Mouse (Mus musculus) kidney, postnatal 4 days (tissue): ENCODE data around the gene Apol10b.
"Not testable (repeated sequence)": the region's sequence is repeated elsewhere in the genome, so short reads cannot be mapped to it uniquely, and the experiment has no call there.

ENCODE experiments used
- DNase-seq, 2 experiments: peaks; one replicate each; pipeline ENCODE4 v3.0.0; 2021; ENCODE audit warnings: mixed read lengths in 2 of 2

Gene Apol10b

GRCm38 (mm10) chr15:77595961-77596360 lies at the start of gene Apol10b:
Apol10b (minus strand) TSS chr15:77596125.
- DNase-seq = no peak

- not testable (repeated sequence) for DNase-seq
Measured at GRCm38 (mm10) chr15:77643176-77643575, 47.3 kb upstream of the Apol10b start, which contains the start of gene Apol11b. Apol11b (minus strand) TSS chr15:77643286.

- DNase-seq = not testable (repeated sequence)
Measured at GRCm38 (mm10) chr15:77629822-77630221, 33.9 kb upstream of the Apol10b start.

- peak; percentile 7 to 12 for DNase-seq
Measured at GRCm38 (mm10) chr15:77628647-77629046, 32.7 kb upstream of the Apol10b start.

DNA sequence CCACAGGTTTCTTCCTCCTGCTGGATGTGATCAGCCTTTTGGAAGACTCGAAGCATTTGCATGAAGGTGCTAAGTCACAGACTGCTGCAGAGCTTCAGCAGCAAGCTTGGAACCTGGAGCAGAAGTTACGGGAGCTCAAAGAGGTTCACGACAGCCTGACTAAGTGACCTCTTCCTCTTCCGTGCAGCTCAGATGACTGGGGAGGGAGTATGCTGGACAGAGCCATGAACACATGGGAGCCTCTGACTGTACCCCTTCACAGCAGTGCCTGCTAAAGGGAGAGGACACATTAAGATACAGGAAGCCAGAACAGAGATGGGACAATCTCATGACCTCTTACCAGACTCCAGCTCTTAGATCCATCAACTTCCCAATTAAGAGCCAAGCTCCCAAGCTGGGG lies 30.5 kb upstream of the Apol10b start:
- not testable (repeated sequence) for DNase-seq

- no peak for DNase-seq
Measured at GRCm38 (mm10) chr15:77624710-77625109, 28.8 kb upstream of the Apol10b start.

DNA sequence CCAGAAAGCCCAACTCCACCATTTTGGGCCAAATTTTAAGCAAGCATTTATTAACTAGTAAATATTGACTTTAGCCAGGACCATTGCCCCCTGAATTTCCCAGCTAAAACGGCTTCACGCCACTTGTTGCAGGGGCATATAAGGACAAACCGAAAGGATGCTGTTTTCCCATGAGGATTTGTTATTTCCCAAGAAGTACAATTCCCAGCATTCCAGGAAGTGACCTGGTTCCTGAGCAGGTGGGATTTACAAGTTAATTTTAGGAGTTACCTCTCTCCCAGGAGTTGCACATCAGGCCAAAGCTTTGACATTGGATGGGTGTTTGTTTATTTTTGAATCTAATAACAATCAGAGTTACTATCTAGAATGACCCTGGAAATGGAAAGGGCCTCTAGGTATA lies 10.1 kb upstream of the Apol10b start:
- no peak for DNase-seq

- no peak for DNase-seq
Measured at GRCm38 (mm10) chr15:77598958-77599357, 3.0 kb upstream of the Apol10b start, which contains the start of gene Gm36245. Gm36245 (plus strand) TSS chr15:77599258.

GRCm38 (mm10) chr15:77598429-77598828 lies 2.5 kb upstream of the Apol10b start:
- no peak for DNase-seq

- no peak for DNase-seq
Measured at GRCm38 (mm10) chr15:77593557-77593956, 2.4 kb downstream of the Apol10b start.

GRCm38 (mm10) chr15:77590881-77591280 lies 5.0 kb downstream of the Apol10b start:
- peak in 1 of 2 experiments; percentile 34 for DNase-seq

DNA sequence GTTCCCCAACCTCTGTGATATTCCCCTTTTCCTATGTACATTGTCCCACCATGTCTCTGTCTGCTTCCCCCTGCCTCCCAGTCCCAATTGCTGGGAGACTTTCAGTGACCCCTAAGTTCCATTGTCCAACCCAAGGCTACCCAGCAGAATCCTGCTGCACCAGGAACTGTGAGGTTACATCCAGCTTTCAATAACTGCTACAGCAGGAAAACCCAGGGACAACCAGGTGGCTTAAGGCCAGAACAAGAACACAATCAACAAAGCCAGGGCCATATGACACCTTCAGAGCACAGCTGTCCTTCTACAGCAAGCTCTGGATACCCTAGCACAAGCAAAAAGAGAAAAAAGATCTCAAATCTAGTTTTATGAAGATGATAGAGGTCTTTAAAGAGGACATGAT lies 6.9 kb downstream of the Apol10b start:
- no peak for DNase-seq

DNA sequence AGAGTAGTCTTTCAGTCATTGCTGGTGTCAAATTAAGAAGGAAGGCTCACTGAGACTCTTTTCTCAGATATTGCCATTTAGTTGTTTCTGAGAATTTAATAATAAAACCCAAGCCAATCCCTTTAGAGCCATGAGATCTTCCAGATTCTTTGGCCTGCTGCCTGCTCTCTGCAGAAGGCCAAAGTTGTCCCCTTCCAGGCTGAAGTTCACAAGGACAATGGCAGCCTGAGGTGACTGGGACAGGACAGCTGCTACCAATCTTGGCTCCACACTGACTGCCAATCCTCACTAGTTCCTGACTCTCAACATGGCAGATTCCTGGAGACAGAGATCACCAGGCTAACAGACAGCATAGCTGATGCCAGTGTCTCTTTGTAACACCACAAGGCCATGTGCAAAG lies 8.9 kb downstream of the Apol10b start:
- DNase-seq = peak in 1 of 2 experiments; percentile 10

DNA sequence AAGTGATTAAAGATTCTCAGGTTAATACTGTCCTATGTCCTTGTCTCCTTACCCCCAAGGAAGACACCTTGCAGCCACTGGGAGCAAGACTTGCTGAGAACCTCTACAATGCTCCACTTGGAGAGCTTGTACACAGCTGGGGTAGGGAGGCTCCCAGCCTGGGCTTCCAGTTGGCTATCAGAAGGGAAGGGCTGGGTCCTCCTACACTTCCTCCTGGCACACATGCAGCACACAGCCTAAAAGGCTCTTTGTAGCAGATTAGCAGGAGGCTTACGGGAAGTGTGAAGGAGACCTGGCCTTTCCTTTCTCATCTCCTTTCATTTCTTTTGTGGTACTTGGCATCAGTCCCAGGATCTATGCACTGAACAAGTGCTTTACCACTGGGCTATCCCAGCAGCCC lies 14.2 kb downstream of the Apol10b start:
- DNase-seq = peak; percentile 34 to 46

- DNase-seq = no peak
Measured at GRCm38 (mm10) chr15:77579311-77579710, 16.6 kb downstream of the Apol10b start.

DNA sequence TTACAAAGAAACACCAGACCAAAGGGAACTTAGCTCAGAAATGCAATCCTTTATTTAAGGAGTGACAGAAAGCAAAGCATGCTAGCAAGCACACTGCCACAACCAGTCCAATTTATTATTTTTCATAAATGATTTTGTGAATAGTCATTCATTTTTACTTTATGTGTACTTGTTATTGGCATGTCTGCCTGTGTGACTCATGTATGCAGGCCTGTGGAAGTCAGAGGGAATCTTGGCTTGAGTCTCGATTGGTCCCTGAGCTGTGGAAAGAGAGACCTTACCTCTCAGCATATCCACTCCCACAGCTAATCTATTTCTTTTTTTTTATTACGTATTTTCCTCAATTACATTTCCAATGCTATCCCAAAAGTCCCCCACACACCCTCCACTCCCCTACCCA lies 17.1 kb downstream of the Apol10b start:
- no peak for DNase-seq

DNA sequence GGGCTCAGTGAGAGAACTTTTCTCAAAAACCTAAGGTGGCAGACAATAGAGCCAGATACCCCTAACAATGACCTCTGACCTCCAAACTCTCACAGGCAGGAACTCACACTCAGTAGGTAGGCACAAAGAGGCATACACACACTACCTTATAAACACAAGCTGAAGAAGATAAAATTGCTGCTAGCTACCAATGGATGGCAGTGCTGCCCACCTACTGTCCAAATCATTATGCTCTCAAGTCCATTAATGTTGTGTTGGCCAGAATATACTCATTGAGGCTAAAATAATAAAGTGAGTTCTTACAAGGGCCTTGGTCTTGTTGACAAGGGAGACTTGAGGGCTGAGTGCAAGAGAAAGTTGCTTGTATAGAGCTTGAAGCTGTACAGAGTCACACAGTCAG lies 32.7 kb downstream of the Apol10b start:
- DNase-seq = no peak

DNA sequence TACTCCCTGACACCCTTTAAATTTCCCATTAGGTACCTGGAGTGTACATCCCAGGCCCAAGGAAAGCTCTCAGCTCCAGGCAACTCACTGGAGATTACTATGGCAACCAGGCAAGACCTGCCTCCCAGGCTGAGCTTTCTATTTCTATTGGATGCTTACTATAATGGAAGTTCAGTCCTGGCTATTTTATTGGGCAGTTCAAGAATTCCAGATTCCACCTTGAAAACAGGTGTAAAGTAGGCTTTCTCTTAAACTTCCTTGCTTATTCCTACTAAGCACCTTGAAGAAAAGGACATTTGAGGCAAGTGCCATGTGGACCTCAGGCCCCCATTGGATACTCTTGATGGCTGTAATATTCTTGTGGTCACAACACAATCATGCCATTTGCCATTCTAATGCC lies 34.1 kb downstream of the Apol10b start, which contains the start of gene 1700025B11Rik:
Gene 1700025B11Rik, minus strand, starts transcription at position 101 of the 400 bp plus-strand sequence.
- DNase-seq = no peak

DNA sequence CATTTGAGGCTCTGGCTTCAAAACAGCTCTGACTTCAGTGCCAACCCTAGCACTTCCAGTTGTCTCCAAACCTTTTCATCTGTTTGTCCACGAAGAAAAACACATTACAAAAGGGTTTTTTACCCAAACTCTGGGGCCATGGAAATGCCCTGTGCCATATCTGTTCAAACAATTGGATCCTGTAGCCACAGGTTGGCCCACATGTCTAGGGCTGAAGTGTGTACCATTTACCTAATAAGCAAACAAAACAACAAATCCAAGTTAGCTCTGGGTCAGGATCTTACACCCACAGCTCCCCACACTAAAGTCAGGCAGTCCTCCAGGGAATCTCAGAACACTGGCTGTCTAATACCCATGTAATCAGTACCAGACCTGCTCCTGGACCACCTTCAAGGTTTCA lies 56.7 kb downstream of the Apol10b start:
- not testable (repeated sequence) for DNase-seq
